Mouse (Mus musculus) embryonic fibroblast, embryonic 13.5 days (primary cell): Measurements from ENCODE around the gene Rnf44.

Experiments
- CTCF ChIP-seq: IDR thresholded peaks from 2 replicates; pipeline ENCODE4 v1.5.1; 2011; ENCODE audit warnings: mild to moderate bottlenecking, control low read depth, low read length, moderate library complexity, borderline replicate concordance; ENCODE audit not compliant: insufficient read depth
- POLR2A ChIP-seq: IDR thresholded peaks from 2 replicates; pipeline ENCODE4 v1.6.1; 2011; ENCODE audit warnings: low read depth, mild to moderate bottlenecking, control low read depth, low read length, moderate library complexity

- TF ChIP-seq CTCF (no peak), POLR2A (no peak)
These were observed 15.4 kb downstream of the Rnf44 start for GRCm38 (mm10) chr13:54678263-54678662.
